Mouse (Mus musculus) spleen, adult 10 weeks (tissue): ENCODE data around the gene Zfp131. TPM values are rescaled to one million over a fixed set of nuclear protein-coding genes. Genes with fewer than 3 reads are reported as not detected.

Experiments used
- polyA plus RNA-seq: library from polyadenylated mRNA; stranded (reverse); fragments of 350-450 nt; fragmentation: Illumina TruSeq; extraction: RNeasy Lipid Tissue Mini Kit (QIAGEN cat#74804); gene quantifications from one replicate; pipeline ENCODE4 v1.2.3, GENCODE M21; 2015; ENCODE audit warnings: low replicate concordance; ENCODE audit not compliant: insufficient read depth

Zfp131 gene
- 70.1 TPM for polyA plus RNA-seq

GRCm38 (mm10) chr13:119790761-119791579 is at the start of gene Zfp131:
Zfp131 (minus strand) TSS chr13:119790889.

GRCm38 (mm10) chr13:119835320-119836056 is 44.8 kb upstream of the Zfp131 start, which contains the start of gene D13Ertd608e:
D13Ertd608e (plus strand) TSS chr13:119836006.

GRCm38 (mm10) chr13:119830116-119830515 is 39.4 kb upstream of the Zfp131 start, which contains the start of gene AF067063:
AF067063 (minus strand) TSS chr13:119830216.

GRCm38 (mm10) chr13:119755681-119756471 is 34.8 kb downstream of the Zfp131 start, which contains the start of gene Nim1k:
Nim1k (minus strand) TSS chr13:119755882.

Other genes with a start within 250 kb of the Zfp131 start
- 0.23 TPM for gene Ccl28, start 167.1 kb downstream of the Zfp131 start, polyA plus RNA-seq
- 53.7 TPM for gene Hmgcs1, start 100.5 kb downstream of the Zfp131 start, polyA plus RNA-seq
- 0.50 TPM for gene Nim1k, start 35.0 kb downstream of the Zfp131 start, polyA plus RNA-seq
- gene AF067063, start 39.3 kb upstream of the Zfp131 start, polyA plus RNA-seq: not detected
- gene D13Ertd608e, start 45.1 kb upstream of the Zfp131 start, polyA plus RNA-seq: 3.9 TPM
- gene Tcstv1, start 103.9 kb upstream of the Zfp131 start, polyA plus RNA-seq: not detected
- 0.46 TPM for gene Gm21761, start 138.4 kb upstream of the Zfp131 start, polyA plus RNA-seq
- gene B020031M17Rik, start 159.9 kb upstream of the Zfp131 start, polyA plus RNA-seq: 1.2 TPM
- gene Gm36079, start 236.1 kb upstream of the Zfp131 start, polyA plus RNA-seq: not detected